Mouse (Mus musculus) WW6 (cell line): ENCODE results near the gene Ndufs1.
"Not testable (repeated sequence)": the region's sequence is repeated elsewhere in the genome, so short reads cannot be mapped to it uniquely, and the experiment has no call there.

Experiments
- DNase-seq: peaks from one replicate; pipeline ENCODE4 v3.0.0-alpha.2; 2013; ENCODE audit warnings: low read depth, low spot score

Gene Ndufs1

GRCm38 (mm10) chr1:63182636-63183270 lies 6.1 kb upstream of the Ndufs1 start:
- no peak for DNase-seq

DNA sequence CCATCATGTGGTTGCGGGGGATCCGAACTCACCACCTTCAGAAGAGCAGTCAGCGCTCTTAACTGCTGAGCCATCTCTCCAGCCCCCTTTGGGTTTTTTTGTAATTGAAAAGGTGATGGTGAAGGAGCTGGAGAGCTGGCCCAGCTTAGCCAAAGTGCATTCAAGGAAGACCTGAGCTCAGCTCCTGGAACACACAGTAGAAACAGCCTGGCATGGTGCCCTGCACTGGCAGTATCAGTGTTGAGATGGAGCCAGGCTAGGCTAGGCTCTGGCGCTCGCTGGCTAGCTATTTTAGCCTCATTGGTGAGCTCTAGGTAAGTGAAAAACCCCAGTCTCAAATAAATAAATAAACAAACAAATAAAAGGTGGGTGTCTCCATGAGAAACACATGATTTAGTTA lies 5.6 kb upstream of the Ndufs1 start:
- no peak for DNase-seq

GRCm38 (mm10) chr1:63181480-63181879 lies 4.8 kb upstream of the Ndufs1 start:
- no peak for DNase-seq

GRCm38 (mm10) chr1:63181019-63181418 lies 4.4 kb upstream of the Ndufs1 start:
- peak; percentile 93 for DNase-seq

- not testable (repeated sequence) for DNase-seq
Measured at GRCm38 (mm10) chr1:63180575-63180974, 3.9 kb upstream of the Ndufs1 start.

DNA sequence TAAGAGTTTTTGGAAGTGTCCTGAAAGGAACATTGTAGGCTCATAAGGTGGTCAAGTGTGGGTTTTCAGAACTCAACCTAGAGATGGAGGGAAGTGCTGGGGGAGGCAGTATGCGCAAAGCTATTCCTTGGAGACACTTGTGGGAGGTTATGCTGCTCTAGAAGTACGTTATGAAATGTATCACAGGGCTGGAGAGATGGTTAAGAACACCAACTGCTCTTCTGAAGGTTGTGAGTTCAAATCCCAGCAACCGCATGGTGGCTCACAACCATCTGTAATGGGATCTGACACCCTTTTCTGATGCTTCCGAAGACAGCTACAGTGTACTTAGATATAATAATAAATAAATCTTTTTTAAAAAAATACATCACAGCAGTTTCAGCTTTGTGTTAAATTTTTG lies 3.5 kb upstream of the Ndufs1 start:
- no peak for DNase-seq

DNA sequence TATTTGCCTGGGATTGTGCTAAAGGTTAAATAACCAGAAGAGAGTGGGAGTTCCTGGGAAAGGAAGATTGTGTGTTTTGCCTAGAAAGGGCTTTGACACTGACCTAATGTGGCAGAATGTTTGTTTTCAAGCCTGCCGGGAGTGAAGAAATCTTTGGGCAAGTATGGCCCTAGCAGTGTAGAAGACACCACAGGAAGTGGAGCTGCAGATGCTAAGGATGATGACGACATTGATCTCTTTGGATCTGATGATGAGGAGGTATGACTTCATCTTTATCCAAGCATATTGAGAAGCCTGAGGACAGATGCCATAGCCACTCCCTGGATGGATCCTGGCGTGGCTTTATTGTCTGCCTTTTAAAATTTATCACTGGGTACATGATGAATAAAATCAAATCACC lies 1.7 kb upstream of the Ndufs1 start:
- DNase-seq = no peak

GRCm38 (mm10) chr1:63176259-63176603 lies 402 bp downstream of the Ndufs1 start:
- DNase-seq = no peak

DNA sequence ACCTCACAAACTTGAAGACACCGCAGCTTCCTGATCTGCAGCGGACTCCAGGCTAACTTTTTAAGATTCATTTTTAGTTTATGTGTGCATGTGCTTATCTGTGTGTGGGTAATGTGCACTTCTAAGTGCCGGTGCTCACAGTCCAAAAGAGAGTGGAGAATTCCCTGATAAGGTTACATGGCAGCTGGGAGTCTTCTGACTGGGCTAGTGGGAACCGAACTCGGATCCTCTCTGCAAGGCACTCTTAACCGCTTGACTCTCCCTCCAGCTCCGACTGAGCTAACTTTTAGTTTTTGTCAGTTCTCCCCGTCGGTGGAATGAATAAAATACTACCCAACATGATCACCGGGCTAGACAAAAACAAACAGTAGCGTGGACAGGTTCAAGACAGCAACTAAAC lies 780 bp downstream of the Ndufs1 start:
- DNase-seq = no peak

DNA sequence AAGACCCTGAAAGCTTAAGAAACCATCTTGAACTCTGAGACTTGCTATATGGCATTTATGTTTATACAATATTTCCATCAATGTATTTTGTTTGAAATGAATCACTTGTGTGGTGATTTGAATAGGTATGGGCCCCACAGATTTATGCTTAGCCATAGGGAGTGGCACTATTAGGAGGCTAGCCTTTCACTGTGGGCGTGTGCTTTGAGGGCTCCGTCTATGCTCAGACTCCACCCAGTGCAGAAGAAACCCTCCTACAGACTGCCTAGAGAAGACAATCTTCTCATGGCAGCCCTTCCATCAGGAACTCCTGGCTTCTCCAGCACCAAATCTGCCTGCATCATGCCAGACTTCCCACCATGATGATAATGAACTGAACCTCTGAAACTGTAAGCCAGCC lies 8.0 kb downstream of the Ndufs1 start:
- DNase-seq = no peak

GRCm38 (mm10) chr1:63140231-63140630 lies 36.4 kb downstream of the Ndufs1 start:
- no peak for DNase-seq

DNA sequence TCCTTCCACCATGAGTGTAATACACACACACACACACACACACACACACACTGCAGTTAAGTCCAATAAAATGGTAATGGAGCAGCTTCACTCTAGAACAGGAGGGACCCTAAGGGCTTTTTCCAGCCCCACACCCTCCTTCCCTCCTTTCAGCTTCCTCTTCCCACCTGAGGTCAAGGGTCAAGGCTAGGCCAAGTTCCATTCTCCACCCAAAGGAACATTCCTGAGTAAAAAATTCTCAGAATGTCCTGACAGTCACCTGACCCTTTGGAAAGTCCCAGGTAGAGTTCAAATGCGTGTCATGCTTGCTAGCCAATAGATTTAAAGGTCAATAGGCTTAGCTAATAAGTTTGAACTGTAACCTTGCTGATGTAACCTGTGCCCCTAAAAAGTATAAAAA lies 38.0 kb downstream of the Ndufs1 start:
- DNase-seq = peak; percentile 89

DNA sequence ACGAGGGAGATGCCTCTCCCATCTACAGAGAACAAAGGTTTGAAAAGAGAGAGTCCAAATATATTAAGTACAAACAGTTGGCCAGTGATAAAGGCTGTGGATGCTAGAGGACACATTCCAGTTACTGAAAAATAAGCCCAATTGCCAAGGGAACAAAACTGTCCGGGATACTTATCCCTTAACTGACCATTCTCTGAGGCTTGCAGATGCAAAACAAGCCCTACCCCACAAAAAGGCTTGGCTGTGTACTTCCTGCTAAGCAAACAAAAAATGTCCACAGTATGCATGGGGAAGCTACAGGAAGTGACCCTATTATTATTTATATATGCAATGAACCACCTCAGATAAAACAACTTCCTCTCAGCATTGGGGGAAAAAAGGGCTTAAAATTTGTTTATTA lies 38.7 kb downstream of the Ndufs1 start:
- DNase-seq = no peak

- no peak for DNase-seq
Measured at GRCm38 (mm10) chr1:63134530-63134929, 42.1 kb downstream of the Ndufs1 start.

DNA sequence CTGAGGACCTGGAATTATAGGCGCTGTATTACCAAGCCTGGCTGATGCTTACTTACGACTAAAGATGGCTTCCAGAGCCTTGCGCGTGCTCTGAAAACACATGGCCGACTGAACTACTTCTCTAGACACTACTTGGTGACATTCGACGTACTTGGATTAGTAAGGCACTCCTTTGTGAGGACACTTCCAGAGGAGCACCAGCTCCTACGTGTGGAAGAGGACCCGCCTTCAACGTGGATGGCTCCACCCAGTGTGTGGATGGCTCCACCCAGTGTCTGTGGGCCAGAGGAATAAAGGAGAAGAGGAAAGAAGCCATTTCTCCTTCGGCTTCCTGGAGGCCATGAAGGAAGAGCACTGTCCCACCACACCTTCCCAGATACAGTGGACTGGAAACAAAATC lies 44.9 kb downstream of the Ndufs1 start:
- no peak for DNase-seq

DNA sequence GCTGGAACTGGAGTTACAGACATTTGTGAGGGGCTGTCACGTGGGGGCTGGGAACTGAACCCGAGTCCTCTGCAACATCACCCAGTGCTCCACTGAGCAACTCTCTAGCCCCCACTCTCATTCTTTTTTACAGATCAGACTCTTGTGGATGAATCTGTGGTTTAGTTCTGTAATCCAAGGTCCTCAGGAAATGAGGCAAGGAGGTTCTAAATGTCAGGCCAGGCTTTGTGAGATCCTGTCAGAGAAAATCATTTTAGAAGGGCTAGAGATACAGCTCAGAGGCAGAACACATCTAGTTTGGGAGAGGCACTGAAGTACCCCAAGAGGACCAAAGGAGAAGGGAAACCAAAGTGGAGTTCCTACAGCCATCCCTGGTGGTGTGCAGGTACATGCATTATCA lies 45.8 kb downstream of the Ndufs1 start:
- no peak for DNase-seq

GRCm38 (mm10) chr1:63129857-63130690 lies 46.6 kb downstream of the Ndufs1 start:
- DNase-seq = no peak

- no peak for DNase-seq
Measured at GRCm38 (mm10) chr1:63129273-63129672, 47.4 kb downstream of the Ndufs1 start.

- DNase-seq = no peak
Measured at GRCm38 (mm10) chr1:63126206-63126605, 50.4 kb downstream of the Ndufs1 start.

- no peak for DNase-seq
Measured at GRCm38 (mm10) chr1:63123823-63124450, 52.7 kb downstream of the Ndufs1 start.

DNA sequence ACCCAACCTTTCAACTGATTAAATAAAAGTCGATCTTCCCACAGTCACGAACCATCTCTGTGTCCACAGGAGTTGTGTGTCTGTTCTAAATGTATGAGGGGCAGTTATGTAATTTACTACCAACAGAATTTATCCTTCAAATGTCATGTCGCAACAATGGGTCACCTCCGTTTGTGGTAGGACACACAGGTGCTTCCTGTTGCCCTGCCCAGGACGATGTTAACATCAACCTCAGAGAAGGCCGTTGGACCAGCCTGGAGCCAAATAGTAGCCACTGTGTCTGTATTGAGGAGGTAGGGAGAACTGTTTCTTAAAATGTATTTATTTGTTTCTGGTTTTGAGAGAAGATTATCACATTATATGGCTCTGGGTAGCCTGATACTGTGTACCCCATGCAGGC lies 54.6 kb downstream of the Ndufs1 start:
- DNase-seq = no peak

- no peak for DNase-seq
Measured at GRCm38 (mm10) chr1:63120382-63120781, 56.3 kb downstream of the Ndufs1 start.

DNA sequence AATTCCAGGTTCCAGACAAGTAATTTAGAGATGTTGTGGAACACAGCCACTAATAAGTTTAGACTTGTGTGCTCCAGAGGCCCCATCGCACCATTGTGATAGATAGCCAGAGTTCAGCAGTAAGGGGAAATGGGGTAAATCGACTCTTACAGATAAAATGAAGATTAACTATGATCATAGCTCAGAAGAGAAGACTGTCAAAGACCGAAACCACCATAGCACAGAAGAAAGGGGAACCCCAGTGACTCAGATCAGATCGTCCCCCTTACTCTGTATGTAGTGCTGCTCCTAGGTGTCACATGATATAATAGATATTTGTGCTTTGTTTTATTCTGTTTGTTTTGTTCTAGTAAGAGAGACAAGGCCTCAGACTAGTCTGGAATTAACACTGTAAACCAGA lies 57.0 kb downstream of the Ndufs1 start:
- no peak for DNase-seq
